ENCODE assay signal across 8 mouse cellular contexts in the genomic region with DNA sequence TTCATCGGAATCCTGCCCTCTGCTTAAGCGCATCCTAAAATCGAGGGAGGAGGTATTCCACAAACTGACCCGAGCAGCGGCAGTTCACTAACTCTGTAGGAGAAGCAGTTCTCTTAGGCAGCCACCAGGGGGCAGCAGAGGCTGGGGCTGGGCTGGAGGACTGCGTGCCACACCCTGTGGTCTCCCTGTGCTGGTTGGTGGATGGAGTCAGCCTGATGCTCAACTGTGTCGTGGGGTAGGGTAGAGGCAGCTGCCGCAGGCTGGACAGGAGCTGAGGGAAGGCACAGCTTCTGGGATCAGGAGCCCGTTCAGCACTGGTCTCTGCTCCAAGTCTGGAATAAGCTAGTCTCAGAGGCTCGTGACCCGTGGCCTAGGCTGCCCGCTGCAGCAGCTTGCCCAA. TPM values are rescaled to one million over a fixed set of nuclear protein-coding genes. Genes with fewer than 3 reads are reported as not detected.
A peak's percentile ranks its signal among the peaks of the same experiment; 100 is the strongest.
DNase-seq lines count a peak whose midpoint lies in the region; ATAC-seq and TF ChIP-seq lines count a peak whose summit lies in the region.

No protein-coding gene starts in this region.

- H3K36me3 ChIP-seq in forebrain, embryonic 11.5 days (ENCODE audit: control insufficient read depth, insufficient read depth, low read length) = no peaks in the 10 kb centered on the region
- H3K36me3 ChIP-seq in heart, embryonic 16.5 days (ENCODE audit: control insufficient read depth, insufficient read depth) = no peaks in the 10 kb centered on the region
- H3K36me3 ChIP-seq in liver, postnatal 0 days (replicated peaks; ENCODE audit: insufficient read depth, low read length) = no peaks in the 10 kb centered on the region
- no peaks in the 10 kb centered on the region for H3K36me3 ChIP-seq in neural tube, embryonic 13.5 days

- peak; percentile 84 for ATAC-seq in forebrain, embryonic 11.5 days (replicated peaks; ENCODE audit: low FRiP score)
- peak; percentile 74 for ATAC-seq in heart, embryonic 16.5 days (replicated peaks; ENCODE audit: extremely low read depth, insufficient read depth, low FRiP score)
- peak; percentile 68 for ATAC-seq in liver, postnatal 0 days
- peak; percentile 79 for ATAC-seq in neural tube, embryonic 13.5 days (ENCODE audit: low read depth)

- H3K27me3 ChIP-seq in forebrain, embryonic 11.5 days (ENCODE audit: control insufficient read depth, insufficient read depth, low read length) = no peaks in the 10 kb centered on the region
- H3K27me3 ChIP-seq in heart, embryonic 16.5 days (ENCODE audit: control insufficient read depth, insufficient read depth, low read length) = 0 out of 2 replicates have a peak, but pooled peaks cover 6% of the 10 kb centered on the region
- H3K27me3 ChIP-seq in liver, postnatal 0 days (ENCODE audit: insufficient read depth, low read length) = no peaks in the 10 kb centered on the region
- no peaks in the 10 kb centered on the region for H3K27me3 ChIP-seq in neural tube, embryonic 13.5 days

- peak overlapping the region; percentile 24; the same call in 1 of the 2 replicates for H3K4me2 ChIP-seq in forebrain, embryonic 11.5 days (ENCODE audit: low read depth, low read length, severe bottlenecking)
- H3K4me2 ChIP-seq in heart, embryonic 16.5 days (ENCODE audit: low read depth, low read length) = peak overlapping the region; percentile 56
- H3K4me2 ChIP-seq in liver, postnatal 0 days (ENCODE audit: low read depth, low read length) = peak overlapping the region; percentile 54
- H3K4me2 ChIP-seq in neural tube, embryonic 13.5 days = peak overlapping the region; percentile 37

- peak; percentile 57 to 63 for DNase-seq in CD8-positive naive resting alpha-beta T cell, adult 2 months (ENCODE audit: low read depth in 2 of 2, low spot score in 2 of 2)
- DNase-seq in c-Kit-positive CD71-negative TER-119-negative erythroid progenitor cells, embryonic 14.5 days (ENCODE audit: low read depth) = peak; percentile 66
- DNase-seq in forebrain, embryonic 11.5 days (ENCODE audit: low spot score) = peak; percentile 95
- peak; percentile 75 to 94 for DNase-seq in kidney, postnatal 36 days
- DNase-seq in liver, postnatal 0 days = peak; percentile 89
- peak; percentile 94 for DNase-seq in testis, postnatal 10 days (ENCODE audit: low spot score)

- WGBS in forebrain, embryonic 11.5 days = 18% methylated on average over 12 of the region's 12 CpGs
- 21% methylated on average over 12 of the region's 12 CpGs for WGBS in heart, embryonic 16.5 days
- WGBS in liver, postnatal 0 days (ENCODE audit: insufficient replicate concordance) = 18% methylated on average over 12 of the region's 12 CpGs
- 15% methylated on average over 12 of the region's 12 CpGs for WGBS in neural tube, embryonic 13.5 days

- H3K9ac ChIP-seq in forebrain, embryonic 11.5 days (ENCODE audit: low read length) = peak overlapping the region; percentile 28; the same call in 1 of the 2 replicates
- H3K9ac ChIP-seq in heart, embryonic 16.5 days (ENCODE audit: low read length) = peak overlapping the region; percentile 47; the same call in 1 of the 2 replicates
- H3K9ac ChIP-seq in liver, postnatal 0 days (replicated peaks) = no peak overlapping the region
- 0 out of 2 replicates have a peak overlapping the region, but pooled peaks have one; percentile 22 for H3K9ac ChIP-seq in neural tube, embryonic 13.5 days

- no peak overlapping the region for H3K4me3 ChIP-seq in forebrain, embryonic 11.5 days (ENCODE audit: low read depth, low read length)
- peak overlapping the region; percentile 26 for H3K4me3 ChIP-seq in heart, embryonic 16.5 days (ENCODE audit: low read length)
- H3K4me3 ChIP-seq in liver, postnatal 0 days (ENCODE audit: low read depth, low read length) = no peak overlapping the region; the same call in 1 of the 2 replicates
- H3K4me3 ChIP-seq in neural tube, embryonic 13.5 days = no peak overlapping the region

- no peaks in the 10 kb centered on the region for H3K9me3 ChIP-seq in forebrain, embryonic 11.5 days (ENCODE audit: control insufficient read depth, low read length)
- no peaks in the 10 kb centered on the region; the same call in 1 of the 2 replicates for H3K9me3 ChIP-seq in heart, embryonic 16.5 days (replicated peaks; ENCODE audit: control insufficient read depth, low read length)
- H3K9me3 ChIP-seq in liver, postnatal 0 days (ENCODE audit: low read length) = no peaks in the 10 kb centered on the region
- H3K9me3 ChIP-seq in neural tube, embryonic 13.5 days = no peaks in the 10 kb centered on the region

- H3K4me1 ChIP-seq in forebrain, embryonic 11.5 days (replicated peaks; ENCODE audit: control insufficient read depth, insufficient read depth, low read length) = 0 out of 2 replicates have a peak, but pooled peaks cover 2% of the 10 kb centered on the region
- H3K4me1 ChIP-seq in heart, embryonic 16.5 days (ENCODE audit: control insufficient read depth, insufficient read depth, low read length) = peaks cover 16% of the 10 kb centered on the region; the same call in 1 of the 2 replicates
- peaks cover 21% of the 10 kb centered on the region for H3K4me1 ChIP-seq in liver, postnatal 0 days (ENCODE audit: insufficient read depth)
- H3K4me1 ChIP-seq in neural tube, embryonic 13.5 days (replicated peaks) = peaks cover 15% of the 10 kb centered on the region

- no peak overlapping the region for H3K27ac ChIP-seq in forebrain, embryonic 11.5 days (ENCODE audit: low read depth, low read length)
- no peak overlapping the region for H3K27ac ChIP-seq in heart, embryonic 16.5 days (ENCODE audit: low read length)
- peak overlapping the region; percentile 83 for H3K27ac ChIP-seq in liver, postnatal 0 days (ENCODE audit: low read depth)
- no peak overlapping the region for H3K27ac ChIP-seq in neural tube, embryonic 13.5 days (replicated peaks)

- TF ChIP-seq CTCF in liver, postnatal 0 days (IDR thresholded peaks at IDR 0.05; ENCODE audit: low read depth) = peak; percentile 100

- no peak for TF ChIP-seq EP300 in liver, postnatal 0 days (IDR thresholded peaks at IDR 0.05; ENCODE audit: low read depth)

RNA-seq across cellular contexts. Expression of a gene that starts 27.7 kb away (rescaled TPM):
- 1.3 and 2.3 TPM in 2 replicates for polyA plus RNA-seq in forebrain, embryonic 11.5 days (2014; fragmentation: Nextera tagmentation; extraction: Ambion mirVana)
- 3.1 and 3.9 TPM in 2 replicates for polyA plus RNA-seq in heart, embryonic 16.5 days (2015; fragmentation: Nextera tagmentation; extraction: Ambion mirVana)
- polyA plus RNA-seq in liver, postnatal 0 days (2015; fragmentation: Nextera tagmentation; extraction: Ambion mirVana) = 1.5 and 2.4 TPM in 2 replicates
- 1.7 and 2.2 TPM in 2 replicates for polyA plus RNA-seq in neural tube, embryonic 13.5 days (2015; fragmentation: Nextera tagmentation; extraction: Ambion mirVana)

RNA-seq across cellular contexts. Expression of a gene that starts 34.0 kb away (rescaled TPM):
- 1.5 and 1.6 TPM in 2 replicates for polyA plus RNA-seq in forebrain, embryonic 11.5 days (2014; fragmentation: Nextera tagmentation; extraction: Ambion mirVana)
- 2.3 and 4.0 TPM in 2 replicates for polyA plus RNA-seq in heart, embryonic 16.5 days (2015; fragmentation: Nextera tagmentation; extraction: Ambion mirVana)
- 3.0 and 4.2 TPM in 2 replicates for polyA plus RNA-seq in liver, postnatal 0 days (2015; fragmentation: Nextera tagmentation; extraction: Ambion mirVana)
- 2.1 and 2.2 TPM in 2 replicates for polyA plus RNA-seq in neural tube, embryonic 13.5 days (2015; fragmentation: Nextera tagmentation; extraction: Ambion mirVana)

RNA-seq across cellular contexts. Expression of a gene that starts 59.5 kb away (rescaled TPM):
- polyA plus RNA-seq in forebrain, embryonic 11.5 days (2014; fragmentation: Nextera tagmentation; extraction: Ambion mirVana) = 5.8 and 7.8 TPM in 2 replicates
- 2.4 and 3.6 TPM in 2 replicates for polyA plus RNA-seq in heart, embryonic 16.5 days (2015; fragmentation: Nextera tagmentation; extraction: Ambion mirVana)
- polyA plus RNA-seq in liver, postnatal 0 days (2015; fragmentation: Nextera tagmentation; extraction: Ambion mirVana) = 0.43 and 0.79 TPM in 2 replicates
- 6.4 and 7.0 TPM in 2 replicates for polyA plus RNA-seq in neural tube, embryonic 13.5 days (2015; fragmentation: Nextera tagmentation; extraction: Ambion mirVana)
